Mouse (Mus musculus): ENCODE measurements around the gene Pbld1. TPM values are rescaled to one million over a fixed set of nuclear protein-coding genes. Genes with fewer than 3 reads are reported as not detected.

The Pbld1 gene
- polyA plus RNA-seq, 1 experiment from 2014 or later, result 0.83 TPM

DNA sequence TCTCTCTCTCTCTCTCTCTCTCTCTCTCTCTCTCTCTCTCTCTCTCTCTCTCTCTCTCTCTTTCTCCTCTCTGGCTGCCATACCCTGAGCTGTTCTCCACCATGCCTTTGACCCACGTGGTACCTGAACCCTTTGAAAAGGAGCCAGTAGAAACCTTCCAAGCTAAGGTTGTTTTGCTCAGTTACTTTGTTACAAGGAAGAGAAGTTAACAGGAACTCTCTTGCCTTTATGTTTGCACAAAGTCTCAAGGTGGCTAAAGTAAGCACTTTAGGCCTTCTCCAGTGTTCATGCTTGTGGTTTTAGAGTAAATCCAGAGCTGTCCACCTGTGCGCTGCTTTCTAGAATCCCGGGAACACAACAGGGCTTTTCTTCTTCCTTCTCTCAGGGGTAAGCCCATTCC is 27.7 kb upstream of the Pbld1 start:
- Histone ChIP-seq H3K27ac (ENCODE audit: low read depth, low read length) (no peak overlapping the region), H3K27me3 (ENCODE audit: control insufficient read depth, insufficient read depth, low read length) (no peaks in the 10 kb centered on the region), H3K4me2 (ENCODE audit: low read depth, low read length) (no peak overlapping the region), H3K4me3 (ENCODE audit: low read depth, low read length) (no peak overlapping the region), H3K9ac (replicated peaks; ENCODE audit: low read depth, low read length) (no peak overlapping the region), H3K9me3 (ENCODE audit: control insufficient read depth, low read length) (no peaks in the 10 kb centered on the region), H3K36me3 (ENCODE audit: control insufficient read depth, insufficient read depth, low read length) (no peaks in the 10 kb centered on the region), H3K4me1 (ENCODE audit: control insufficient read depth, insufficient read depth, low read length) (peaks cover 2% of the 10 kb centered on the region; the same call in 1 of the 2 replicates)
- WGBS, result 82% methylated on average over 3 of the region's 3 CpGs
- ATAC-seq (ENCODE audit: low read depth), result no peak

GRCm38 (mm10) chr10:63032956-63033355 is 27.0 kb upstream of the Pbld1 start:
- Histone ChIP-seq H3K4me1 (ENCODE audit: control insufficient read depth, insufficient read depth, low read length) (no peaks in the 10 kb centered on the region), H3K4me2 (ENCODE audit: low read depth, low read length) (no peak overlapping the region), H3K27me3 (ENCODE audit: control insufficient read depth, insufficient read depth, low read length) (no peaks in the 10 kb centered on the region), H3K27ac (ENCODE audit: low read depth, low read length) (no peak overlapping the region), H3K9ac (replicated peaks; ENCODE audit: low read depth, low read length) (no peak overlapping the region), H3K36me3 (ENCODE audit: control insufficient read depth, insufficient read depth, low read length) (no peaks in the 10 kb centered on the region), H3K4me3 (ENCODE audit: low read depth, low read length) (no peak overlapping the region), H3K9me3 (ENCODE audit: control insufficient read depth, low read length) (no peaks in the 10 kb centered on the region)
- no peak for ATAC-seq (ENCODE audit: low read depth)
- WGBS, result 66% methylated on average over 3 of the region's 3 CpGs

GRCm38 (mm10) chr10:63038571-63039320 is 21.2 kb upstream of the Pbld1 start:
- H3K27ac ChIP-seq (ENCODE audit: low read depth, low read length), result no peak overlapping the region
- H3K9ac ChIP-seq (replicated peaks; ENCODE audit: low read depth, low read length), result no peak overlapping the region
- 59% methylated on average over 14 of the region's 14 CpGs for whole genome bisulfite sequencing
- ATAC-seq (ENCODE audit: low read depth), result no peak
- H3K4me1 ChIP-seq (ENCODE audit: control insufficient read depth, insufficient read depth, low read length), result no peaks in the 10 kb centered on the region
- no peak overlapping the region for H3K4me2 ChIP-seq (ENCODE audit: low read depth, low read length)
- no peaks in the 10 kb centered on the region for H3K27me3 ChIP-seq (ENCODE audit: control insufficient read depth, insufficient read depth, low read length)
- H3K4me3 ChIP-seq (ENCODE audit: low read depth, low read length), result no peak overlapping the region
- no peaks in the 10 kb centered on the region for H3K36me3 ChIP-seq (ENCODE audit: control insufficient read depth, insufficient read depth, low read length)
- no peaks in the 10 kb centered on the region for H3K9me3 ChIP-seq (ENCODE audit: control insufficient read depth, low read length)

GRCm38 (mm10) chr10:63039867-63040628 is 19.9 kb upstream of the Pbld1 start:
- Histone ChIP-seq H3K9ac (replicated peaks; ENCODE audit: low read depth, low read length) (no peak overlapping the region), H3K27me3 (ENCODE audit: control insufficient read depth, insufficient read depth, low read length) (no peaks in the 10 kb centered on the region), H3K27ac (ENCODE audit: low read depth, low read length) (no peak overlapping the region), H3K4me2 (ENCODE audit: low read depth, low read length) (no peak overlapping the region), H3K4me1 (ENCODE audit: control insufficient read depth, insufficient read depth, low read length) (no peaks in the 10 kb centered on the region), H3K9me3 (ENCODE audit: control insufficient read depth, low read length) (no peaks in the 10 kb centered on the region), H3K36me3 (ENCODE audit: control insufficient read depth, insufficient read depth, low read length) (no peaks in the 10 kb centered on the region), H3K4me3 (ENCODE audit: low read depth, low read length) (no peak overlapping the region)
- no peak for ATAC-seq (ENCODE audit: low read depth)
- WGBS, result 88% methylated on average over 5 of the region's 5 CpGs

GRCm38 (mm10) chr10:63043154-63043553 is 16.8 kb upstream of the Pbld1 start:
- Histone ChIP-seq H3K27ac (ENCODE audit: low read depth, low read length) (no peak overlapping the region), H3K4me2 (ENCODE audit: low read depth, low read length) (no peak overlapping the region), H3K36me3 (ENCODE audit: control insufficient read depth, insufficient read depth, low read length) (no peaks in the 10 kb centered on the region), H3K4me1 (ENCODE audit: control insufficient read depth, insufficient read depth, low read length) (no peaks in the 10 kb centered on the region), H3K9me3 (ENCODE audit: control insufficient read depth, low read length) (no peaks in the 10 kb centered on the region), H3K4me3 (ENCODE audit: low read depth, low read length) (no peak overlapping the region), H3K9ac (replicated peaks; ENCODE audit: low read depth, low read length) (no peak overlapping the region), H3K27me3 (ENCODE audit: control insufficient read depth, insufficient read depth, low read length) (no peaks in the 10 kb centered on the region)
- ATAC-seq (ENCODE audit: low read depth), result no peak
- WGBS, result 70% methylated on average over 3 of the region's 3 CpGs

DNA sequence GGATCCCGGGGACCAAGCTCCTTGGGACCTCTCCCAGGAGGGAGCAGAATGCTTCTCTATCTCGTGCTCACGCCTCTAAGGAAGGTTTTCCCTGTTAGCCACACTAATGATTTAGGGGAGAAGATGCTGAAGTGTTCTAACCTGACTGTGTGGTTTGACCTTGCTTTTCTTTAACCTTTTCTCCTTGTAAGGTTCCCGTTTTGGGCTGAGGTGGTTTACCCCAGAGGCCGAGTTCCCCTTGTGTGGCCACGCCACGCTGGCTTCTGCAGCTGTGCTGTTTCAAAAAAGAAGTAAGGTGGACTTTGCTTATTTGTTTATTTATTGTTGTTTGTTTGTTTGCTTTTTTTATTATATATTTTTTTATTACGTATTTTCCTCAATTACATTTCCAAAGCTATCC is 12.2 kb upstream of the Pbld1 start:
- 91% methylated on average over 8 of the region's 8 CpGs for WGBS

GRCm38 (mm10) chr10:63049106-63049505 is 10.9 kb upstream of the Pbld1 start:
- WGBS, result 70% methylated on average over 1 of the region's 2 CpGs
- Histone ChIP-seq H3K27ac (ENCODE audit: low read depth, low read length) (no peak overlapping the region), H3K4me2 (ENCODE audit: low read depth, low read length) (no peak overlapping the region), H3K9ac (replicated peaks; ENCODE audit: low read depth, low read length) (no peak overlapping the region), H3K4me1 (ENCODE audit: control insufficient read depth, insufficient read depth, low read length) (no peaks in the 10 kb centered on the region), H3K36me3 (ENCODE audit: control insufficient read depth, insufficient read depth, low read length) (no peaks in the 10 kb centered on the region), H3K9me3 (ENCODE audit: control insufficient read depth, low read length) (no peaks in the 10 kb centered on the region), H3K4me3 (ENCODE audit: low read depth, low read length) (no peak overlapping the region), H3K27me3 (ENCODE audit: control insufficient read depth, insufficient read depth, low read length) (no peaks in the 10 kb centered on the region)
- ATAC-seq (ENCODE audit: low read depth), result no peak

More for the DNA sequence above, 12.2 kb upstream of the Pbld1 start:
- Histone ChIP-seq H3K27ac (ENCODE audit: low read depth, low read length) (no peak overlapping the region), H3K4me2 (ENCODE audit: low read depth, low read length) (no peak overlapping the region), H3K36me3 (ENCODE audit: control insufficient read depth, insufficient read depth, low read length) (no peaks in the 10 kb centered on the region), H3K9me3 (ENCODE audit: control insufficient read depth, low read length) (no peaks in the 10 kb centered on the region), H3K27me3 (ENCODE audit: control insufficient read depth, insufficient read depth, low read length) (no peaks in the 10 kb centered on the region), H3K4me1 (ENCODE audit: control insufficient read depth, insufficient read depth, low read length) (no peaks in the 10 kb centered on the region), H3K4me3 (ENCODE audit: low read depth, low read length) (no peak overlapping the region), H3K9ac (replicated peaks; ENCODE audit: low read depth, low read length) (no peak overlapping the region)
- no peak for ATAC-seq (ENCODE audit: low read depth)

GRCm38 (mm10) chr10:63051267-63051666 is 8.7 kb upstream of the Pbld1 start:
- Histone ChIP-seq H3K4me3 (ENCODE audit: low read depth, low read length) (no peak overlapping the region), H3K4me2 (ENCODE audit: low read depth, low read length) (no peak overlapping the region), H3K27ac (ENCODE audit: low read depth, low read length) (no peak overlapping the region), H3K27me3 (ENCODE audit: control insufficient read depth, insufficient read depth, low read length) (no peaks in the 10 kb centered on the region), H3K9me3 (ENCODE audit: control insufficient read depth, low read length) (no peaks in the 10 kb centered on the region), H3K9ac (replicated peaks; ENCODE audit: low read depth, low read length) (no peak overlapping the region), H3K4me1 (ENCODE audit: control insufficient read depth, insufficient read depth, low read length) (no peaks in the 10 kb centered on the region), H3K36me3 (ENCODE audit: control insufficient read depth, insufficient read depth, low read length) (no peaks in the 10 kb centered on the region)
- no peak for ATAC-seq (ENCODE audit: low read depth)
- 80% methylated on average over 7 of the region's 7 CpGs for WGBS

- Histone ChIP-seq H3K4me3 (ENCODE audit: low read depth, low read length) (no peak overlapping the region), H3K4me2 (ENCODE audit: low read depth, low read length) (no peak overlapping the region), H3K36me3 (ENCODE audit: control insufficient read depth, insufficient read depth, low read length) (no peaks in the 10 kb centered on the region), H3K27me3 (ENCODE audit: control insufficient read depth, insufficient read depth, low read length) (no peaks in the 10 kb centered on the region), H3K9ac (replicated peaks; ENCODE audit: low read depth, low read length) (no peak overlapping the region), H3K4me1 (ENCODE audit: control insufficient read depth, insufficient read depth, low read length) (no peaks in the 10 kb centered on the region), H3K9me3 (ENCODE audit: control insufficient read depth, low read length) (no peaks in the 10 kb centered on the region), H3K27ac (ENCODE audit: low read depth, low read length) (no peak overlapping the region)
- no peak for ATAC-seq (ENCODE audit: low read depth)
- WGBS, result 83% methylated on average over 6 of the region's 6 CpGs
Measured at GRCm38 (mm10) chr10:63052011-63052410, 8.0 kb upstream of the Pbld1 start.
